Mouse (Mus musculus) embryonic stem cell, embryonic (primary cell): ENCODE measurements around the gene Sh3kbp1.

ENCODE experiments used
- CTCF ChIA-PET, 4 experiments: fragments of 300-600 bp in 2 of 4; fragments of 350-600 bp in 2 of 4; sonication (Branson Sonifier 250); formaldehyde crosslinking; loops; one replicate each; lab custom pipeline; 2022; ENCODE audit warnings: inconsistent platforms in 2 of 4; lab: Charles Lee
- POLR2A ChIA-PET, 4 experiments: fragments of 300-600 bp in 2 of 4; fragments of 350-600 bp in 2 of 4; sonication (Branson Sonifier 250); formaldehyde crosslinking; loops; one replicate each; lab custom pipeline; 2022; ENCODE audit warnings: antibody characterized with exemption in 4 of 4, inconsistent platforms in 1 of 4; lab: Charles Lee

Gene Sh3kbp1

DNA sequence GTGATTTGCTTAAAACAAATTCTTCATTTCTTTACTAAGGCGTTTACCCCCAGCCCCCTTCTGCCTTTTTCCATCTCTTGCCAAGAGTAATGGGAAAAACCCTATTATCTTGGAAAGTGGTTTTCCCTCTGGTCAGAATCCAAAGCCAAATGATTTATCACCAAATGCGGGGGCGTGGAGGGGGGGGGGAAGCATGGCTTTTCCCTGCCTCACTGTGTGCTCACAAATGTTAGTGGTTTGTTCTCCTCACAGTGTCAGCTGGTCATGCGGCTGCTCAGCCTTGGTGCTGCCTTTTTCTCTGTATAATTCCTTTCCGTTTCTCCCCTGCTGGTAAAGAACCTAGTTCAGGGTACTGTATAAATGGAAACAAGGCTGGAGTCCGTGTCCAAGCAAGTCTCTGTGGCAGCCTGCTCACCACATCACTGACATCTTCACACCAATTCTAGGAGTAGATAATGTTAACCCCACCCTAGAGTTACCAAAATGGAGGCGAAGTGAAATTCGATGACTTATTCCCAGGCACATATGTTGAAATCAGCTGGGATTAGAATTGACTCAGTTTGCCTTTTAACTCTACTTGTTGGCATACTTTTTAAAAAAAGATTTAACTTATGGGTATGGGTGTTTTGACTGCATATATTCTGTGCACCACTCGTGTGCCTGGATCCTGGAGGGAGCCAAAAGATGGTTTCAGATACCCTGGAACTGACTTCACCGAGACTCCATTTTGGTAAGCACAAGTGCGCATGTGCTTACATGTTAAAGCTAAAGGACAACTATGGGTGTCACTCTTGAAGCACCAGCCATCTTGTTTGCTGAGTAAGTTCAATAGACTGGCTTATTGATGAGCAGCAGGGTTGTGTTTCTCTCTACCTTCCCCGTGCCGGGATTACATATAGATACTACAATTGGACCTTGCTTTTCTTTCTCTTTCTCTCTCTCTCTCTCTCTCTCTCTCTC lies 84.3 kb downstream of the Sh3kbp1 start:
- ChIA-PET POLR2A (interaction anchor here in 1 of 4 experiments (0.7 kb wide), 1 partner anchor 1891 kb away, joined by 3 read pairs; no protein-coding TSS in a partner anchor), CTCF (no interaction called here)

DNA sequence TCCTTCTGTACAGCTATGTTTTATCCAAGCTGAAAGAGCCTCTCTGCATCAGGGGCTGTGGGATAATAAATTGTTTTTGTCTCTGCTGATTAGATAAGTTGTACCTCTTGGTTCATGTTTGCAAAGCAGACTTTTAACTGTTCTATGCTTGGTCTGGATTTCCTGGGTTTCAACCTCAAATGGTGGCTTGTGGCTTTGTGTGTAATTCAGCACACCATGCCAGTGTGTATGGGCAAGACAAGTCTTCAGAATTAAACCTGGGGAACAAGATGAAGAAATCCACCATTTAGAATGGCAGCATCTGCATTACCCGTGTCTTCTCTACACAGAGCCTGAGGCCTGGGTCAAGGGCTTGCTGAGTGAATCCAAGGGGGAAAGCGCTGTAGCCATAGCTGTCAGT lies 86.1 kb downstream of the Sh3kbp1 start:
- POLR2A ChIA-PET = no interaction called here

GRCm38 (mm10) chrX:159721390-159721789 lies 94.3 kb downstream of the Sh3kbp1 start:
- CTCF ChIA-PET = no interaction called here
- POLR2A ChIA-PET = no interaction called here

More for the DNA sequence above, 86.1 kb downstream of the Sh3kbp1 start:
- CTCF ChIA-PET = no interaction called here

DNA sequence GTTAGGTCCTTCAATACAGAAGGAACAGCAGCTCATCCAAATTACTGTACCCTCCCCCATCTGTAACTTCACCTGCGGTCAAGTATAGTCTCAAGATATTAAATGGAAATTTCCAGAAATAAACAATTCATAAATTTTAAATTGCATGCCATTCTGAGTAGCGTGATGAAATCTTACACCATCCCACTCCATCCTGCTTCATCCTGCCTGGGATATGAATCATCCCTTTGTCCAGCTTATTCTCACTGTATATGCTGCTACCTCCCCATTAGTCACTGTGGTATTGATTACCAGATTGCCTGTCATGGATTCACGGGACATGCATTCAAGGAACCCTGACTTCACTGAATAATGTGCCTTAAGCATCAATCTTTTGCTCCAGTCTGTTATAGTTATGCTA lies 104.3 kb downstream of the Sh3kbp1 start:
- ChIA-PET CTCF (no interaction called here), POLR2A (no interaction called here)

DNA sequence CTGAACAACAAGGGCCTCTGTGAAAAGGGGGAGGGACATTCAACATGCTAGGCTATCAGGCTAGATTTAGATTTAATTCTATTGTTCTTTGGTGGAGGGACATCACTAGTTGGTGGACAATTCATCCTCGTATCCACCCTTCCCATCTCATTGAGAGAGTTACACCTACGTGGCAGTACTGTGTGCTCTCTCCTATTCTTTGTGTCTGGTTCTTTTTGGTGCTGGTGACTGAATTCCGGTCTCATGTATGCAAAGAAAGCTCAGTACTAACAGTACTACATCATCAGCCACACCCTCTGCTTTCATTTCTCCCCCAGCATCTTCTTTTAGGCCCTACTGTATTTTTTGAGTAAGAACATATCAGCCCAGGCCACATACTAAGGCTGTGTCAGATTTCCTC lies 105.8 kb downstream of the Sh3kbp1 start:
- ChIA-PET CTCF (no interaction called here), POLR2A (no interaction called here)

DNA sequence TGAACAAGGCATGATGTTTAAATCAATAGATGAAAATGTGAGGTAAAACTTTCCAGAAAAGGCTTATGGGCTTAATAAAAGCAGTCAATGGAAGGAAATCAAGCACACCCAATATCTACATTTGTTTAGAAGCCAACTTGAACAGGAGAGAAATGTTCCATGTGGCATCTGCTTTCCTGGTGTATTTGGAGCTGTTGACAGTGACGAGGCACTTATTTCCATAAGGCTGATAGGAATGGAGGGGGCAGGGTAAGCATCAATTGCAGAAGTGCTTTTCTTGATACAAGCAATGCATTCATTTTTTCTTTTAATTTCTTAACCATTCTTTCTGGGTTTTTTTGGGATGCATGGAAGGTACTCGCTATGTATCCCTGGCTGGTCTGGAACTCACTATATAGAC lies 106.9 kb downstream of the Sh3kbp1 start:
- POLR2A ChIA-PET = no interaction called here

GRCm38 (mm10) chrX:159735513-159736099 lies 108.5 kb downstream of the Sh3kbp1 start:
- ChIA-PET CTCF (no interaction called here), POLR2A (no interaction called here)

More for the DNA sequence above, 106.9 kb downstream of the Sh3kbp1 start:
- CTCF ChIA-PET = no interaction called here

DNA sequence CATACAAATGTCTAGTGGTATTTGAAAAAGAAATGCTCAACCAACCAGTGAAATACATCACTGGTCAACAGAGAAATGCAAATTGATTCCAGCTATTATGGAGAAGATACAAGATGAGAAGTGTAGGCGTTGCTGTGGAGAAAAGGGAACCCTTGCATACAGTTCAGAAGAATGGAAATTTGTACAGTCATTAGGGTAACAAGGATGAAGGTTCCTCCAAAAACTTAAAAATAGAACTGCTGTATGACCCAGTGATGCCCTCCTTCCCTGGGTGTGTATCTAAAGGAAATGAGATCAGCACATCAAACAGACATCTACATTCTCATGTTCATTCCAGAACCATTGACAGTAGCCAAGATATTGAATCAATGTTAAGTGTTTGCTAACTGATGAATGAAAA lies 110.3 kb downstream of the Sh3kbp1 start:
- POLR2A ChIA-PET = no interaction called here
- CTCF ChIA-PET = no interaction called here

DNA sequence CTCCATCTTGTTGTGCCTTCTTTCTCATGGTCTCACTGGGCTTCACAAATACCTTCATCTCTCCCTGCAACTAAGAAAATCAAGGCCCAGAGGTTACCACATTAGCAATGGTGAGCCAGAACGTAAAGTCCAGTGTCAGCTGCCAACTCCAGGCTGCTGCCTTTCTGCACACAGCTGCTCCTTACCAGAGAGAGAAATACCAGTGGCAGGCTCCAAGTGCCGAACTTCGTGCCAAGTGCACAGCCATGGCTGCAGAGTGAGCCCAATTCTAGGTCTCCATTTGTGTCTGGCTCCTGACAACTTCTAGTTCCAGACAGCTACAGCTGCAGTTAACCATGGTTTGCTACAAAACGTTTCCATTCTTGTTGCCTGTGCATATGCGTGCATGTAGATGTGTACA lies 117.0 kb downstream of the Sh3kbp1 start:
- ChIA-PET POLR2A (no interaction called here), CTCF (no interaction called here)

- POLR2A ChIA-PET = no interaction called here
- CTCF ChIA-PET = interaction anchor here in 1 of 4 experiments (0.7 kb wide), 1 partner anchor 28 kb away, joined by 5 read pairs; no protein-coding TSS in a partner anchor
These were observed 117.5 kb downstream of the Sh3kbp1 start for GRCm38 (mm10) chrX:159744620-159745019.

DNA sequence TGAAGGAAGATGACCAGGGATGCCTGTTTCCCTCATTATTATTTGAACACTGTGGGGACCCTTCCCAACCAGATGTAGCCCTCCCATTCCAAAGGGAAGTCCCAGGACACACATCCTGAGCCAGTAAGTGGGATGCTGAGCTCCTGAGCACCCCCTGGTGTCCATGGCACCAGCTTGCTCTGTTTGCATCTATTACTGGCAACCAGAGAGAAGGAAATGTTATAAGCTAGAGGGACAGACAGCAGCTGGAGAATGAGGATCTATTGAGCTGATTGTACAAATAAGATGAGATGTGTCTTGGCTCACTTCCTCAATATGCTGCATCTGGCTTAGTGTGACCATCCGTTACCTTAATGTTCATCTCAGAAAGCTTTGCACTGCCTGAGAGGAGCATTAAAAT lies 124.8 kb downstream of the Sh3kbp1 start:
- CTCF ChIA-PET = interaction anchor here (0.6 to 1.1 kb wide), 4 partner anchors 81 to 310 kb away, joined by 3 to 10 read pairs (median 3); partner anchors contain the start of gene Sh3kbp1 (in 1 of the 4)
- POLR2A ChIA-PET = no interaction called here

DNA sequence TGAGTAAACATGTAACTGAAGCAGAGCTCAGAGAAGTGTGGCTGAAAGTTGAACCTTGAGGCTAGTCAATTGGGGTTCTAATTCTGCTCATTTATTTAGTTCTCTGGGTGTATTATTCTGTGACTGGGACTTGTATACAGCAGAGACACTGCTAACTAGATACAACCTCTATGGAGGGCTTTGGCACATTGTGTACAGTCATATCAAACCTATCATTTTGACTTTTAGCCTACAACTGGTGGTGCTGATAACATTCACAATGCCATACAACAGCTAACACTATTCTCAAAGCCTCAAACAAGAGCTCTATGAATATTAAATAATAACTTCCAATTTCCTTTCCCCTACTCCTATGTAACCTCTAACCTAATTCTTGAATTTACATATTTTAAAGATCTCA lies 129.2 kb downstream of the Sh3kbp1 start:
- ChIA-PET POLR2A (no interaction called here), CTCF (no interaction called here)

DNA sequence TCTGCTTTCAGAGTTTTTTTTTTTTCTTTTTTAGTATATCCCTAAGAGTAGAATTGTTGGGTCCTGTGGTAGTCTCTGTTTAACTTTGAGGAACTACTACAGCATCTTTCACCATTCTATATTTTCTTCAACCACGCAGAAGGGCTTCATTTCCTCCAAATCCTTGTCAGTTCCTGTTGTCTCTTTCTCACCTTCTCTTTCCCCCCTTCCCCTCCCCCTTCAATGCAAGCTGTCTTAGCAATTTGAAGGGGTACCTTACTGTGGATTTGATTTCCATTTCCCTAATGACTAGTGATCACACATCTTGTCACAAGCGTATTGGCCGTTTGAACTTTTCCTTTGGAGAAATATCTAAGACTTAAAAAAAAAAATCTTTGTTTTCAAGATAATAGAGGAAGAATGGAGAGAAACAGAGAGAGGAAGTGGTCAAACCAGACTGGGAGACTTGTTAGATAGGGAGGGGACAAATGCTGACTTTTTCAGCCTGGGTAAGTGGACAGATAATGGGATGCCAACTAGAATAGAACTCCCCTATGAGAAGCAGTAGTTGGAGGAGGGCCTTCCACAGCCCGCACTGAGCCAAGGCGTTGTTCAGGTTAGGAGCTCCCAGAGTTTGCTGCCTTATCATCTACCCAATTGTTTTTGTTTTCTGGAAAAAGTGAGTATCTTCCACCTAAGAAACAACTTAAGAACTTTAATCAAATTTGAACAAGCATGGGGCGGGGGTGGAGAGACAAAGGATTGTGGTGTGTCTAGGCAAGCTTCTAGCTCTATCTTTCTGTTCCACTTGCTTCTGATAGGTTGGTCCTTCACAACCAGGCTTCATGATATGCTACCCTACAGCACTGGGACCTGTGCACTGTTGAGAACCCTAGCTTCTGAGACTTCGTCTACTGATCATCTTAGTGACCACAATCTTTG lies 130.1 kb downstream of the Sh3kbp1 start:
- POLR2A ChIA-PET = no interaction called here
- CTCF ChIA-PET = no interaction called here

GRCm38 (mm10) chrX:159757854-159758540 lies 130.9 kb downstream of the Sh3kbp1 start:
- POLR2A ChIA-PET = no interaction called here
- CTCF ChIA-PET = no interaction called here

DNA sequence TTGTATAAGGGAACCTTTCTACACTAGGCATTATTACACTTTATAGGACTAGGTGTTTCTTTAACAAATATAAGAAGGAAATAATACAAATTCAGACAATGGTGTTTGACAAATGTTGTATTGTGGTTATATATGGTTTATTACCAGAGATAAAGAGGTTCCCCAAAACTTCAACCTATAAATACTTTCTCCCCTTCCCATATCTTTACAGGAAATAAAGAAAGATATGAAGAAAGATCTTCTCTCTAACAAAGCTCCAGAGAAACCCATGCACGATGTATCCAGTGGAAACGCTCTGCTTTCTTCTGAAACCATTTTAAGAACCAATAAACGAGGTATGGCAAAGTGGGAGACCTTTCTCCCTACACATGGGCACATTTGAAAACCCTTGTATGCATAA lies 136.7 kb downstream of the Sh3kbp1 start:
- ChIA-PET CTCF (no interaction called here), POLR2A (no interaction called here)

- POLR2A ChIA-PET = no interaction called here
- CTCF ChIA-PET = no interaction called here
These were observed 138.8 kb downstream of the Sh3kbp1 start for GRCm38 (mm10) chrX:159765850-159766249.

GRCm38 (mm10) chrX:159769005-159769404 lies 141.9 kb downstream of the Sh3kbp1 start:
- POLR2A ChIA-PET = no interaction called here
- CTCF ChIA-PET = interaction anchor here in 1 of 4 experiments (0.5 kb wide), 1 partner anchor 142 kb away, joined by 7 read pairs; the partner anchor contains the start of gene Sh3kbp1

GRCm38 (mm10) chrX:159769773-159770172 lies 142.7 kb downstream of the Sh3kbp1 start:
- CTCF ChIA-PET = no interaction called here
- POLR2A ChIA-PET = no interaction called here

- ChIA-PET CTCF (interaction anchor here in 1 of 4 experiments (0.6 kb wide), 1 partner anchor 27 kb away, joined by 5 read pairs; no protein-coding TSS in a partner anchor), POLR2A (no interaction called here)
These were observed 145.1 kb downstream of the Sh3kbp1 start for GRCm38 (mm10) chrX:159772137-159772536.
